Mouse (Mus musculus) retina, postnatal 1 day (tissue): ENCODE measurements around the gene Kif6.

Source experiments
- DNase-seq: peaks from one replicate; pipeline ENCODE4 v3.0.0-alpha.2; 2012

Gene Kif6

GRCm38 (mm10) chr17:49666728-49667127 is 51.8 kb downstream of the Kif6 start:
- DNase-seq = no peak

- no peak for DNase-seq
Observed at GRCm38 (mm10) chr17:49668296-49668695, 53.4 kb downstream of the Kif6 start.

- DNase-seq = no peak
Observed at GRCm38 (mm10) chr17:49671921-49672339, 57.0 kb downstream of the Kif6 start.

GRCm38 (mm10) chr17:49672421-49672820 is 57.5 kb downstream of the Kif6 start:
- no peak for DNase-seq

GRCm38 (mm10) chr17:49675629-49676028 is 60.7 kb downstream of the Kif6 start:
- no peak for DNase-seq

- peak; percentile 52 for DNase-seq
Observed at GRCm38 (mm10) chr17:49681410-49681809, 66.5 kb downstream of the Kif6 start.

GRCm38 (mm10) chr17:49684146-49684545 is 69.2 kb downstream of the Kif6 start:
- DNase-seq = peak; percentile 45

GRCm38 (mm10) chr17:49690607-49691454 is 75.9 kb downstream of the Kif6 start:
- peak; percentile 41 for DNase-seq

GRCm38 (mm10) chr17:49691455-49691805 is 76.5 kb downstream of the Kif6 start:
- no peak for DNase-seq

GRCm38 (mm10) chr17:49693206-49693605 is 78.3 kb downstream of the Kif6 start:
- DNase-seq = peak; percentile 50

- DNase-seq = no peak
Observed at GRCm38 (mm10) chr17:49697220-49697619, 82.3 kb downstream of the Kif6 start.

GRCm38 (mm10) chr17:49703492-49704249 is 88.7 kb downstream of the Kif6 start:
- no peak for DNase-seq

GRCm38 (mm10) chr17:49709192-49709591 is 94.3 kb downstream of the Kif6 start:
- DNase-seq = no peak

- no peak for DNase-seq
Observed at GRCm38 (mm10) chr17:49710101-49710630, 95.2 kb downstream of the Kif6 start.

GRCm38 (mm10) chr17:49726206-49726605 is 111.3 kb downstream of the Kif6 start:
- no peak for DNase-seq

GRCm38 (mm10) chr17:49726976-49727375 is 112.0 kb downstream of the Kif6 start:
- no peak for DNase-seq

GRCm38 (mm10) chr17:49727428-49728045 is 112.6 kb downstream of the Kif6 start:
- DNase-seq = no peak

GRCm38 (mm10) chr17:49729856-49730255 is 114.9 kb downstream of the Kif6 start:
- no peak for DNase-seq

GRCm38 (mm10) chr17:49732706-49733105 is 117.8 kb downstream of the Kif6 start:
- no peak for DNase-seq

GRCm38 (mm10) chr17:49734079-49734478 is 119.1 kb downstream of the Kif6 start:
- DNase-seq = no peak

GRCm38 (mm10) chr17:49734776-49735175 is 119.8 kb downstream of the Kif6 start:
- no peak for DNase-seq

GRCm38 (mm10) chr17:49736364-49736763 is 121.4 kb downstream of the Kif6 start:
- DNase-seq = no peak

GRCm38 (mm10) chr17:49737217-49737774 is 122.4 kb downstream of the Kif6 start:
- no peak for DNase-seq
